Mouse (Mus musculus) brain, embryonic 14.5 days (tissue): ENCODE data around the gene Erbb2.

Experiments used
- CTCF ChIP-seq: fragments of 200-500 bp; IDR thresholded peaks from 2 replicates; pipeline ENCODE4 v1.5.1; 2012; ENCODE audit warnings: inconsistent platforms, mild to moderate bottlenecking, moderate library complexity, borderline replicate concordance; ENCODE audit not compliant: insufficient read depth, insufficient read length; ENCODE audit errors: extremely low read depth
- POLR2A ChIP-seq: fragments of 200-500 bp; IDR thresholded peaks from 2 replicates; pipeline ENCODE4 v1.6.1; 2012; ENCODE audit warnings: mild to moderate bottlenecking, inconsistent platforms, borderline replicate concordance; ENCODE audit not compliant: poor library complexity, insufficient read depth, insufficient read length, severe bottlenecking; ENCODE audit errors: extremely low read depth

GRCm38 (mm10) chr11:98447475-98447834 is 35.2 kb downstream of the Erbb2 start:
- no peak for TF ChIP-seq POLR2A
- TF ChIP-seq CTCF = no peak
